Mouse (Mus musculus) lung, embryonic 14.5 days (tissue): ENCODE measurements at regions not wholly inside any gene's neighbourhood (a gene's known extent, or its start where the extent isn't known, plus 50 kb on each side); places are given as distances from the start of the nearest gene placed in this dataset.
A peak's percentile ranks its signal among the peaks of the same experiment; 100 is the strongest.

Experiments
- ATAC-seq: fragments of 200-750 bp; cut with Nextera tagmentation; 2 replicates; pipeline ENCODE4 v1.8.0; 2017; ENCODE audit warnings: mild to moderate bottlenecking, moderate TSS enrichment, moderate library complexity; ENCODE audit not compliant: insufficient read depth
- DNase-seq: peaks from one replicate; pipeline ENCODE4 v3.0.0-alpha.2; 2015
- H3K27ac ChIP-seq: fragments of 300-500 bp; sonication (generic); 2 replicates; pipeline ENCODE4 v1.5.1; 2014; ENCODE audit warnings: low read depth, mild to moderate bottlenecking, moderate library complexity
- H3K27me3 ChIP-seq: fragments of 300-500 bp; sonication (generic); 2 replicates; pipeline ENCODE4 v1.6.1; 2014; ENCODE audit warnings: low read length, control low read depth; ENCODE audit not compliant: insufficient read depth
- H3K36me3 ChIP-seq: fragments of 300-500 bp; sonication (generic); 2 replicates; pipeline ENCODE4 v1.6.1; 2014; ENCODE audit warnings: control low read depth; ENCODE audit not compliant: insufficient read depth
- H3K4me1 ChIP-seq: fragments of 300-500 bp; sonication (generic); 2 replicates; pipeline ENCODE4 v1.6.1; 2014; ENCODE audit warnings: antibody characterized with exemption, control low read depth; ENCODE audit not compliant: insufficient read depth
- H3K4me2 ChIP-seq: fragments of 300-500 bp; sonication (generic); 2 replicates; pipeline ENCODE4 v1.6.1; 2014; ENCODE audit warnings: mild to moderate bottlenecking
- H3K4me3 ChIP-seq: fragments of 300-500 bp; sonication (generic); 2 replicates; pipeline ENCODE4 v1.5.1; 2014; ENCODE audit warnings: low read depth, low read length
- H3K9ac ChIP-seq: fragments of 300-500 bp; sonication (generic); 2 replicates; pipeline ENCODE4 v1.6.1; 2014
- H3K9me3 ChIP-seq: fragments of 300-500 bp; sonication (generic); 2 replicates; pipeline ENCODE4 v1.6.1; 2016; ENCODE audit warnings: low read depth, low read length, control low read depth
- CTCF ChIP-seq: IDR thresholded peaks from 2 replicates; pipeline ENCODE4 v1.5.1; 2016; ENCODE audit warnings: antibody characterized with exemption, low read depth
- WGBS: fragments of 180-500 bp; shearing (Covaris S2); extraction: QIAGEN DNeasy Blood & Tissue Kit; methylation state at CpG from one replicate; pipeline ENCODE4 v1.1.7; 2014; 5-methylcytosine and 5-hydroxymethylcytosine counted together

DNA sequence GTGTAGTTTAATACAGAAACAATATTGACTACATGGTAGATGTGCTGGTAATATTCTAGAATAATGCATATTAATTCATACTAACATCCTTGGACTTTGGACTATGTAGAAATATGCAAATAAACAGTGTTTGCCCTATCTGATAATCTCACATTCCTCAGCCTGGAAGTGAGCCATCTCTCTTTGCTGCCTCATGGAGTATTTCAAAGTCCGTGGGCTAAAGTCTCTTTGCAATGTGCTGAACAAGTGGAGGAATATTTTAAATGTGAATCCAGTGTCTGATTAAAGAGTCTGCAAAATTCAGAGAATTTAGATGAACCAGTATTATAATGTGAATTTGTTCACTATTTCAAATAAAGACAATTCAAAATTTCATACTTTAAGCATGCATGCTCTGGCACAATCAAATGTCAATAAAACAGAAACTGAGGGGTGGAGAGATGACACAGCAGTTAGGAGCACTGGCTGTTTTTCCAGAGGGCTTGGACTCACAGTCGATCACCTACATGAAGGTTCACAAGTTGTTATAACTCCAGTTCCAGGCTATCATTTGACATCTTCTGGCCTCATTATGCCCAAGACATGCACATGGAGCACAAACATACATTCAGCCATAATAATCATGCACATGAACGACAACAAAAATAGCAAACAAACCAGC lies 487.6 kb upstream of the Adamts5 start:
- Histone ChIP-seq H3K4me2 (no peak overlapping the region), H3K27ac (no peak overlapping the region), H3K36me3 (no peaks in the 10 kb centered on the region), H3K9ac (no peak overlapping the region), H3K27me3 (no peaks in the 10 kb centered on the region), H3K9me3 (no peaks in the 10 kb centered on the region), H3K4me1 (no peaks in the 10 kb centered on the region), H3K4me3 (no peak overlapping the region)
- ATAC-seq (no peak; the same call in 1 of the 2 replicates), DNase-seq (peak; percentile 44)
- TF ChIP-seq CTCF: no peak
- 57% methylated on average over 3 of the region's 3 CpGs for WGBS

DNA sequence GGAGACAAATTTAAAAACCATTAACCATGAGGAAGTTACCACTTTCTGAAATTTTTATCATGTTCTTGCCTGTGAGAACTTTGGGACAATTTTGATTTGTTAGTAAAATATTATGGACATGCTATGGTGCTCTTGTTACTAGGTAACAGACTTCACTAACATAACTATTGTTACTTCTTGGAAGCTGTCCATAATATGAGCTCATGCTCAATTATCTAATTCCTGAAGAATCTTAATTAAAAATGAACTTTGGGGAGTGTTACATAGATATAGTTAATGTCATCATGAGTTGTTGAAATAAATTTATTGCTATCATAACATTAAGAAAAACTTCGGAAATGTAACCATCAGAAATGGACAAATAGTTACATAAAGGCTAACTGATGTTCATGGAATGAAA lies 486.5 kb upstream of the Adamts5 start:
- TF ChIP-seq CTCF: no peak
- DNase-seq (no peak), ATAC-seq (no peak)
- H3K27me3 ChIP-seq: no peaks in the 10 kb centered on the region
- WGBS: 82% methylated on average over 1 of the region's 1 CpGs
- no peak overlapping the region for H3K4me2 ChIP-seq
- H3K27ac ChIP-seq: no peak overlapping the region
- no peaks in the 10 kb centered on the region for H3K9me3 ChIP-seq
- H3K4me3 ChIP-seq: no peak overlapping the region
- no peaks in the 10 kb centered on the region for H3K36me3 ChIP-seq
- no peaks in the 10 kb centered on the region for H3K4me1 ChIP-seq
- H3K9ac ChIP-seq: no peak overlapping the region

DNA sequence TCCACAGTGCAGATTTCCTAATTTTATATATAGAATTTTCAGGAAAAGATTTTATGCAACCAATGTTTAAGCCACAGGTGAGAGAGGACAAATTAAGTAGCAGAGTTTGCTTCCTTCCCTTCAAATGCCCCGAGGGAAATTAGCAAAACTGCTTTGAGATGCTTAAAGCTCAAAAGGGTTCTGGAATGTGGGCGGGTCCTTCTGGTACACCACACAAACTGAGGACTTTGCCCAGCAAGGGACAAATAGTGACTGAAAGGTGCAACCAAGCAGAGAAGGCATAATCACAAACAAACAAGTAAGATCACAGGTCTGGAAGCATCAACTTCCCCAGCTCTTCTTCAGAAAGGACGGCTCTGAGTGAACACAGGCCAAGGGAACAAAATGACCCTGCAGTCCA lies 476.4 kb upstream of the Adamts5 start:
- H3K4me3 ChIP-seq: no peak overlapping the region
- H3K9me3 ChIP-seq: no peaks in the 10 kb centered on the region
- no peak overlapping the region for H3K27ac ChIP-seq
- no peaks in the 10 kb centered on the region for H3K36me3 ChIP-seq
- DNase-seq (no peak), ATAC-seq (no peak)
- no peak overlapping the region for H3K9ac ChIP-seq
- no peak overlapping the region for H3K4me2 ChIP-seq
- H3K4me1 ChIP-seq: no peaks in the 10 kb centered on the region
- 47% methylated on average over 3 of the region's 3 CpGs for WGBS
- H3K27me3 ChIP-seq: no peaks in the 10 kb centered on the region
- no peak for TF ChIP-seq CTCF

DNA sequence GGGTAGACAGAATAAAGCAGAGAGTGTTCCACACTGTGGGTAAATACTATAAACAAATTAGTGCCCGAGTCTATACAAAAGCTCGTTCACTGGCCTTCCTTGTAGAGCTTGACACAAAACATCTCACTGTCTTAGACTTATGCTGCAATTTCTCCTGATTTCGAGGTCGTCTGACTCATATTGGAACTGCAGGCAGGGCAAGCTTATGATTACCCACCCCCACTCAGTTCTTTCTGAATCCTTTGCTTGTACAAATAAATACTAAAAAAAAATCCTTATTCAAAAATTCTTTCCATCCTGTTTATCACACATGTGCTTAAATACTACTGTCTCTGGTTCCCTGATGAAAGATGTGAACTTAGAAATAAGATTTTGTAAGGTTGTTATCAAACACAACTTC lies 470.0 kb upstream of the Adamts5 start:
- H3K4me1 ChIP-seq: no peaks in the 10 kb centered on the region
- no peak overlapping the region for H3K4me2 ChIP-seq
- H3K36me3 ChIP-seq: no peaks in the 10 kb centered on the region
- no peaks in the 10 kb centered on the region for H3K27me3 ChIP-seq
- no peak overlapping the region for H3K4me3 ChIP-seq
- no peak for TF ChIP-seq CTCF
- ATAC-seq: no peak
- H3K9me3 ChIP-seq: no peaks in the 10 kb centered on the region
- DNase-seq: no peak
- H3K27ac ChIP-seq: no peak overlapping the region
- 70% methylated on average over 4 of the region's 4 CpGs for WGBS
- no peak overlapping the region for H3K9ac ChIP-seq

DNA sequence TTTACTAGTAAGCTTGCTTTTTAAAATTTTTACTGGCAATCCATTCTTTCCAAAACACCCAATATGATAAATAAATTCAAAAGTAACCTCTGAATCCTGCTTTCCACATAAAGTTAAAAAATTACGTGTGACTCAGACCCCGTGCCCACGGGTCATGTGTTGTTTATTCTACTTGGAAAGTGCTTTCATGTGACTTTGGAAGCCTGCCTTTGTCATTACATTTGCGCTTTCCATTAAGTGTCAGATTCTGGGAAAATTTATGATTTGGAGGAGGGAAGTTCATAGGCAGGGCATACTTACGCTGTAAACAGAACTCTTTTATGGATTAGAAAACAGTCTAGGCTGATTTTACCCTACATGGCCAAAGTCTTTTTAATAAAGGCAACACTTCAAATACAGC lies 466.8 kb upstream of the Adamts5 start:
- no peak for TF ChIP-seq CTCF
- Histone ChIP-seq H3K27ac (no peak overlapping the region), H3K9me3 (no peaks in the 10 kb centered on the region), H3K4me1 (no peaks in the 10 kb centered on the region), H3K4me3 (no peak overlapping the region), H3K27me3 (no peaks in the 10 kb centered on the region), H3K36me3 (no peaks in the 10 kb centered on the region), H3K9ac (no peak overlapping the region), H3K4me2 (no peak overlapping the region)
- DNase-seq (peak; percentile 92), ATAC-seq (peak; percentile 91)
- 27% methylated on average over 5 of the region's 5 CpGs for WGBS

DNA sequence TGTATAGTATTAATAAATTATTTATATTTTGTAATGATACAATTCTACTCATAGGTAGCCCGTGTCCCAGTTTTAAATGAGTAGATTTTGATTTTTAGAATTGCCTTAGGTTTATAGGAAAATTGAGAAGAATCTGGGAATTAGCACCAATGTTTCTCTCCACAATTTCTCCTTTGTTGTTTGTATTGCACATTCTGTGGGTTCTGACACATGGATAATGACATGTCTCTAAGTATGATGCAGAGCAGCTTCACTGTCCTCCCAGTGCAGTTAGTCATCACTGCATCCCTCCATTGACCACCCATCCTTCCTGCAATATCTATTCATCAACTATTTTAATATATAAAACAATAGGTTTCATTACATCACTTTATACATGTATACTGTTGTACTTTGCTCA lies 464.6 kb upstream of the Adamts5 start:
- H3K27me3 ChIP-seq: no peaks in the 10 kb centered on the region
- WGBS: 89% methylated on average over 1 of the region's 1 CpGs
- no peaks in the 10 kb centered on the region for H3K9me3 ChIP-seq
- TF ChIP-seq CTCF: no peak
- H3K4me3 ChIP-seq: no peak overlapping the region
- DNase-seq: no peak
- H3K4me2 ChIP-seq: no peak overlapping the region
- no peaks in the 10 kb centered on the region for H3K36me3 ChIP-seq
- H3K27ac ChIP-seq: no peak overlapping the region
- H3K9ac ChIP-seq: no peak overlapping the region
- no peak for ATAC-seq
- no peaks in the 10 kb centered on the region for H3K4me1 ChIP-seq

DNA sequence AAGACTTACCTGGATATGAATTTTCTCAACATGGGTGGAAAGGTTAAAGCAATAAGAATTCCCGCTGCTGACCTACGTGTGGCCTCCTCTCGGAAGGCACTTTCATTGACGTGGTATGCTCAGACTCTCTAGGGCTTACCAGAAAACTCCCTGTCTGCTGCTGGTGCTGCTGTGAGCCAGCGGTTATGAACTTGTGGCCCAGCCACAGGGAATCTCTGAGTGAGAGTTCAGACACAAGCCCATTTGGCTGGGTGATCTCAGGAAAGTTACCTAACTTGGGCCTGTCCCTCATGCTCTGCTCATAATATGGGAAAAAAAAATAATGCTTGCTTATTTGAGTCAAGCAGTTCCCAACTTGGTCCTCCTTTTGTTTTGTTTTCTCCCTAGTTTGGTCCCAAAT lies 459.5 kb upstream of the Adamts5 start:
- Histone ChIP-seq H3K27ac (no peak overlapping the region), H3K9me3 (no peaks in the 10 kb centered on the region), H3K27me3 (no peaks in the 10 kb centered on the region), H3K4me3 (no peak overlapping the region), H3K4me1 (no peaks in the 10 kb centered on the region), H3K36me3 (no peaks in the 10 kb centered on the region), H3K9ac (no peak overlapping the region), H3K4me2 (no peak overlapping the region)
- TF ChIP-seq CTCF: no peak
- WGBS: 80% methylated on average over 5 of the region's 5 CpGs
- ATAC-seq (no peak), DNase-seq (no peak)

DNA sequence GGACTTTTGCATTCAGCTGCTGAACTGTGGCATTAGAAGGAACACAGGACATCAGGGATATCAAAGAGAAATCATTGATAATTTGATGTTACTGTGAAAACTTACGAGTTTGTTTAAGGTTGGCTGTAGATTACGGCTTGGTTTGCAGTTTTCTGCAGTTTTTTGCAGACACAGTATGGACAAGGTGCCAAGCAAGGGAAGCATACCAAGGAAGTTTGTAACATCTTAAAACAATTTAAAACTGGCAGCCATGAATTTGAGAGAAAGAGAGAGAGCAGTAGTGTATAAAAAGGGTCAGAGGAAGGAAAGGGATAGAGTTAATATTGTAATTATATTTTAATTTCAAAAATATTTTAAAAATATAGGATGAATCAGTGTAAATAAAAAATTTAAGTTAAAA lies 453.4 kb upstream of the Adamts5 start:
- 45% methylated on average over 2 of the region's 2 CpGs for WGBS

More for the DNA sequence above, 453.4 kb upstream of the Adamts5 start:
- Histone ChIP-seq H3K27ac (no peak overlapping the region), H3K4me2 (no peak overlapping the region), H3K4me3 (no peak overlapping the region), H3K4me1 (no peaks in the 10 kb centered on the region), H3K27me3 (no peaks in the 10 kb centered on the region), H3K36me3 (no peaks in the 10 kb centered on the region), H3K9me3 (no peaks in the 10 kb centered on the region), H3K9ac (no peak overlapping the region)
- ATAC-seq (no peak), DNase-seq (no peak)
- TF ChIP-seq CTCF: no peak
